Mouse (Mus musculus) retina, embryonic 14.5 days (tissue): ENCODE measurements at regions not wholly inside any gene's neighbourhood (a gene's known extent, or its start where the extent isn't known, plus 50 kb on each side); places are given as distances from the start of the nearest gene placed in this dataset.

Experiments
- DNase-seq: peaks from one replicate; pipeline ENCODE4 v3.0.0-alpha.2; 2015; ENCODE audit warnings: low spot score

DNA sequence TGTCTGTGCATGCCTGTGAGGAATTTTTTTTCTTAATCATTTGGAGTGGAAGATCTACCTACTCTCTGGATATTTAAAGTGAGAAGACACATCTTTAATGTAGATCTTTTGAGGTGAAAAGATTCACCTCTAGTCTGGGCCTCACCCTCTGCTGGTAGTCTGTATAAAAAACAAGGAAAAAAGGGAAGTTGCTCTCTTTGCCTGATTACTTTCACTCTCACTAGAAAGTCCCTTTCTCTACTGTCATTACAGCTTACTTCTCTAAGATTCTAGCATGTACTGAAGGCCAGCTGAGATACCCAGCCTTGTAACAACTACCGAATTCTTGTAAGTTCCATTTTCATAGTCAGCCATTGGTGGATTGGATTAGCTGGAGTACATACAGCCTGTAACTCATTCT lies 3791.9 kb downstream of the 9330182O14Rik start:
- DNase-seq, result no peak

DNA sequence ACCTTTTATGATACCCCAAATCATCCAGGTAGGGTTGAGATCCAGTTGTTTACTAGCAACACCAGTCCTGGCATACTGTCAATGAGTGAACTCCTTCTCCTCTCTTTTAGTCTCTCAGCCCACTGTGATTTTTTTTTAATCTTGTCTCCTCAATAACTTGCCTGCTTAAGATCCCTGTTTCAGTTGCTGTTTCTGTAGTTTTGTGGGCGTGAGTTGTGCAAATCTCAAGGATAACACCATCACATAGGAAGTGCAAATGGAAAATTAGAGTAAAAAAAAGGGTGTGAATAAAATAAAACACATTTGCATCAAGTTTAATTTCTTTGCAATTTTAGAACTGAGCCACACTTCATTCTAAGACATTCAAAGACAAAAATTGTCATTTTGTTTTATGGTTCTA lies 3799.4 kb downstream of the 9330182O14Rik start:
- no peak for DNase-seq

DNA sequence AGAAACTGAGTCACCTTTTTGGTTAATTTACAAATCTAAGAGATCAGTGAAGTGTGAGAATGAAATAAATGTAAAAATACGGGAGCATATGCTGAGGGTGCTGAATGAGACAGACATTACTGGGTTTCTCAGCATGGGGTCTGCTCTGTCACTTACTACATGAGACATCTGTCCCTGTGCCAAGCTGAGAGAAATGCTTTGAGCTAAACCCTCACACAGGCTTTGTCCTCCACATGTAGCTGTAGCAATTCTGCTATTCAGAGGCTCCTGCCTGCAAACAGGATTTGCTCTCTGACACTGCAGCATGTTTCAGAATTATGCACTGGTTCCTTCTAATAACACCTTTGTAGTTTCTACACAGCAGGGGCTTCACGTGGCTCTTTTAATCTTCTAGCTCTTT lies 3806.3 kb downstream of the 9330182O14Rik start:
- DNase-seq, result no peak

- DNase-seq, result no peak
Observed at GRCm38 (mm10) chr15:43940905-43941304, 3806.7 kb downstream of the 9330182O14Rik start.

DNA sequence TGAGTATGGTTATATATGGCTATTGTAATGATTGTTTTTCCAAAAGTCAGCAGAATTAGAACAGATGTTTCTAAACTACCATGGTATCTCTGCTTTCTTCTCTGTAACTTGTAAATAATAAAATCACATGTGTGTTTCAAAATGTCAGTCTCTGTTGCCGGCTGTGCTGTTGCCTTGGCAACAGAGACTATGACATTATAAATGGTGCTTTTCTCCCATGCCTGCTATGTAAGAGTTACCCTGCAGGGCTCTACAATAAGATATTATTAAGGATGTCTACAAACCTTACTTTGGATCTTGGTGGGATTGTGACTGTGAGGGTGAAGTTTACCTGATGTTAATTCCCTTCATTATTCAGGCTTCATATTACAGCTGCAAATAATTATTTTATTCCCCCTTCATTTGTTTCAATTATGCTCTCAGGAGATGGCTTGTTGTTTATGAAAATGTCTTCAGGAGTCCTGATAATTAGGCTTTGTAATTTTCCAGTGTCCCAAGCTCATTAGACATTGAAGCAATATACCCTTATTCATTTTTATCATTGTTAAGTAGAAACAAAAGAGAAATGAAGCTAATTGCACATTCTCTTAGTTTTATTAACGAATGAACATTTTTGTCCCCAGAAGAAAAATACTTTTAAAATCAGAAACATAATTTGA lies 3808.0 kb downstream of the 9330182O14Rik start:
- peak; percentile 6 for DNase-seq

- DNase-seq, result no peak
Observed at GRCm38 (mm10) chr15:43984991-43985390, 3850.8 kb downstream of the 9330182O14Rik start.

DNA sequence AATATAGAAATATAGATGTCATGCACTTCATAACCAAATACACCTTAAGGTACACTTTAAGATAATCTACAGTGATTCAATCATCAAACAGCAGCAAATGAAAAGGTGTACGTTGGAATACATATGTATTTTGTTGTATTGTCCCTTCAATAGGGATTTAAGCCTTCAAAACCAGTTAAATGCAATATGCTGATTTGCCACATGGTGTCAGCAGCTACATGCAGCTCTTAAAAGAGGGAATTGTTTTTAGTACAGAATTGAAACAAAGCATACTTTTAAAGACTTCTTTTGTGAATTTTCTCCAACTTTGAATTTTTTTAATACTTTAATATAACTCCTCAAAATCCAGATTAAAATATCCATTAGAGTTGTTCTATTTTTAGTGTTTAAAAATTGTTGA lies 3857.1 kb downstream of the 9330182O14Rik start:
- peak; percentile 69 for DNase-seq

DNA sequence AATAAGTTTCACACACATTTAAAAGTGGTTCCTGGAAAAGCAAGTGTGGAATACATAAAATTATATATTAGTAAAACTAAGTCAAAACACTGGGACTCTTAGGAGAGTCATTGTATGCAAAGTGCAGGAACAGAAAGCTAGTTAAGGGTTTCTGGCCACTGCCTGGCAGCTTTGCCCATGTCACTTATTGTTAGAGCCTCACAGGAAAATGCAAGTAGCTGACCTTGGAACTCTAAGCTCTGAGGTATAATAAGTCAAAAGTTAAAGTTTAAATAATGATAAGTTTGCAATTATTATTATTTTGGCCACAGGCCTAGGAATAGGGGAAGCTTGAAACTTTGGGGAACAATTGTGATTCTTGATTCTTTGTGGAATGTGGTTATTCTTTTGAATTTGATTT lies 3858.8 kb downstream of the 9330182O14Rik start:
- DNase-seq, result no peak

DNA sequence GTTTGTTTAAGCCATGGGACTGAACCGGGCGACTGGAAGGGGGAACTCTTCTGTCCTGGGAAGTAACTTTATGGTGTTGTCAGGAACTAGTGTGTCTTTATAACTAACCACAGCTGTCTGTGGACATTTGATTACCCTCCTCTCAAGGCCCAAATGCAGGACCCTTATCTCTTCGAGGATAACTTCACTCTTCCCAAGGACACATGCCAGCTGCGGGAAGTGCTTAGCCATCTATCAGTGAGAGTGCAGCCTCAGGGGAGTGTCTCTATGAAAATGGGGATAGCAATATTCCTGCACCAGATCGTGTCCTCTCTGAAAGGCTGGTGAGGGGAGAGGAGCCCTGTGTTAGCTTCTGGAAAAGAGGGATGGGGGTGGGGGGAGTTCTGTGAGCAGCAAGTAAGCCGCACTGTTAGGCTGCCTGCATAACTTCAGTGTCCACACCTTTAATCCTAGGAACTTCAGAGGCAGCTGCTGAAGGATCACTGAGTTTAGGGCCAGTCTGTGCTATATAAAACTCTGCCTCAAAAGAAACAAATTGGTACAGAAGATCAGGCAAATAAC lies 3892.4 kb downstream of the 9330182O14Rik start:
- no peak for DNase-seq

DNA sequence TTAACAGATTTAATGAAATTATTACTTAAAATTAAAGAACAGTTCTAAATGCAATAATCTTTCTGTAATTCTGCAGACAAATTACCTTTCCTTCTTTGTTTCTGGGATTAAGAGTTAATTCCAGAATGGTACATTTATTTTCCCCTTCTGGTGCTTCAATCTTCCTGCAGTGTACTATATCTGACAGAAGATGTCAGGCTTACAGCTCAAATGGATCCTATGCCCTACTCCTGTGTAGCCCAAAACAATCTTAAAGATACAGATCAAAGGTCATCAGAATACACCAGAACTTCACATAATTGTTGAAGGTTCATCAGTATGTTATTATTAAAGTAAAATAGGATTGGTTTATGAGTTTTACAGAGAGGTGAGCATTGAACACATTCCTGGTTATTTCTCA lies 3901.7 kb downstream of the 9330182O14Rik start:
- peak; percentile 17 for DNase-seq

DNA sequence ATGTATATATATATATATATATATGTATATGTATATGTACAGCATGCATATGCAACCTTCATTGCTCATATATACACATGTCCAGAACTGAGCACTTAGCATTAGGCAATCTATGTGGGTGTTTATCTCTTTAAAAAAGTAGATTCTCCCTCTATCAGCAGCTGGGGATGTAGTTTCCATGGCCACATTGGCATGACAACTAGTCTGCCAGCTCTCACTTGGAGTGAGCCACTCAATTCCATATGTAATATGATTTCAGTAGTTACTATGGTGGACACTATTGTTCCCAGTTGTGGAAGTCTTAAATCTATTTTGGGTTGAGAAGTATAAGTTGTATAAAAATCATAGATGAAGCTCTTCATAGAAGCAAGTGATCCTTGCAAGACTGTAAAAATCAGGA lies 3903.7 kb downstream of the 9330182O14Rik start:
- DNase-seq, result no peak

- DNase-seq, result no peak
Observed at GRCm38 (mm10) chr15:44050565-44051274, 3916.6 kb downstream of the 9330182O14Rik start.

GRCm38 (mm10) chr15:44064855-44065254 lies 3930.7 kb downstream of the 9330182O14Rik start:
- DNase-seq, result no peak

DNA sequence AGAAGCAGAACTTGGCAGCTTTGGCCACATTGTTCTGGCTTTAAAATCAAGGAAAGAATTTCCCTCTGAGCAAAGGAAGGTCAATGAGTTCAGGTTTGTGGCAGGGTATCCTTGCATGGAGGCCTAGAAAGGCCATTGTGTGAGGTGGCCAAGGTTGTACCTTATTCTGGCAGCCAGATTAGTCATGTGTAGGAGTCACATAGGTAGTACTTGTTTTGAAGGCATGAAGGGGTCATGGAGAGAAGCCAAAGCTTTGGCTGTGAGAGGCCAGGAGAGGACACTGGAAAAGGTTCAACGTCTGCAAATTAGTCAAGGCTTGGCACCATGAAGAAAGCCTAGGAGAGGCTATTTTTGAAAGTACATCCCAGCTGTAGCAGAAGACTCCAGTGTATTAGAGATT lies 3949.5 kb downstream of the 9330182O14Rik start:
- DNase-seq, result no peak

GRCm38 (mm10) chr15:44112328-44112944 lies 3978.3 kb downstream of the 9330182O14Rik start:
- DNase-seq, result no peak

DNA sequence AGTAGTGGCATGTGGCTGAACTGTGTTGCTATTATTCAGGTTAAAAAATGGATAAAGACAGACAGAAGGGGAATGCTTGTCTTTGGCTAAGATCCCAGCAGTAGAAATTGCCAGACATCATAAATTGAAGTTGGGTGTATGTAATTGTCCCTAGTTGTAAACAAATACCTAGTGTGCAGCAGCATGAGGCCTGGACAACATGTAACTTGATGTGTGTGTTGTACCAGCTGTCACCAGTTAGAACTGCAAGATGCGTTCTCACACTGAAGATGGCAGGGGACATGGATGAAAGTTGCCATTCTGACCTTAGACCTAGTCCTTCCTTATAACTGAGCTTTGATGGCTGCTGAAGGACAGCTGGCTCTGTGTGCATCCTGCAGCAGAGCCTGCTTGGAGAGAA lies 4000.0 kb downstream of the 9330182O14Rik start:
- DNase-seq, result no peak
